ENCODE assay signal across 23 mouse cellular contexts in genomic region chr2:93996254-93996653, GRCm38 (mm10). TPM values are rescaled to one million over a fixed set of nuclear protein-coding genes. Genes with fewer than 3 reads are reported as not detected.
"Had no signal": no experiment of that assay in that cellular context is flagged by ENCODE, and none has a peak within 500 bp of the region (broad histone marks: within the 10 kb centered on the region; RNA-seq: fewer than 3 reads in every experiment).

Gene Gm27027 (minus strand): TSS chr2:93996354.

- H3K4me3 ChIP-seq: neural tube, embryonic 13.5 days; neural tube, embryonic 15.5 days; stomach, embryonic 15.5 days had no signal

- H3K9me3 ChIP-seq: neural tube, embryonic 13.5 days; neural tube, embryonic 15.5 days; stomach, embryonic 15.5 days had no signal

- DNase-seq: retina, postnatal 1 day; right cerebral cortex, adult 18-20 months; right cerebral cortex, postnatal 14 days; right cerebral cortex, postnatal 25 days; right cerebral cortex, postnatal 4 days; spleen, adult 18-20 months; thymus, adult 18-20 months; thymus, adult 2 months; thymus, postnatal 14 days; thymus, postnatal 25 days; thymus, postnatal 36 days; thymus, postnatal 4 days had no signal

- H3K9ac ChIP-seq: neural tube, embryonic 13.5 days; neural tube, embryonic 15.5 days; stomach, embryonic 15.5 days had no signal

- H3K4me2 ChIP-seq: neural tube, embryonic 13.5 days; neural tube, embryonic 15.5 days; stomach, embryonic 15.5 days had no signal

- H3K27ac ChIP-seq: neural tube, embryonic 13.5 days; neural tube, embryonic 15.5 days; stomach, embryonic 15.5 days; stomach, postnatal 0 days had no signal

- H3K4me1 ChIP-seq: stomach, embryonic 15.5 days had no signal

- H3K27me3 ChIP-seq: neural tube, embryonic 13.5 days; neural tube, embryonic 15.5 days; stomach, embryonic 15.5 days had no signal

RNA-seq across cellular contexts. Expression of gene Gm27027, which starts in this region (rescaled TPM):
- polyA plus RNA-seq: neural tube, embryonic 13.5 days; neural tube, embryonic 14.5 days; neural tube, embryonic 15.5 days; spleen, adult 2 months; stomach, embryonic 14.5 days; stomach, embryonic 15.5 days; stomach, embryonic 16.5 days; stomach, postnatal 0 days; testis, adult 2 months; thymus, adult 2 months; thymus, postnatal 0 days; urinary bladder, adult 2 months had no signal
